Mouse (Mus musculus) regulatory T cell (primary cell): ENCODE results near the gene Hoxb7.

Source experiments
- in situ Hi-C: fragments of 300-600 bp; cut with MboI, MseI; formaldehyde crosslinking; loops from one replicate; pipeline ENCODE4 v1.15.1; 2025; ENCODE audit warnings: high pct_unique_total_duplicates

Gene Hoxb7

GRCm38 (mm10) chr11:96328605-96329004 lies 42.2 kb downstream of the Hoxb7 start:
- in situ Hi-C loops: no loop called here

GRCm38 (mm10) chr11:96332105-96332504 lies 45.7 kb downstream of the Hoxb7 start:
- in situ Hi-C loops: no loop called here

- in situ Hi-C loops: no loop called here
These were observed 46.2 kb downstream of the Hoxb7 start for GRCm38 (mm10) chr11:96332618-96333032.

GRCm38 (mm10) chr11:96333241-96334001 lies 47.0 kb downstream of the Hoxb7 start:
- in situ Hi-C loops: no loop called here

- in situ Hi-C loops: no loop called here
These were observed 47.6 kb downstream of the Hoxb7 start for GRCm38 (mm10) chr11:96334002-96334364.

- in situ Hi-C loops: no loop called here
These were observed 48.6 kb downstream of the Hoxb7 start for GRCm38 (mm10) chr11:96334998-96335397.

GRCm38 (mm10) chr11:96336597-96336996 lies 50.2 kb downstream of the Hoxb7 start:
- in situ Hi-C loops: no loop called here

- in situ Hi-C loops: no loop called here
These were observed 50.6 kb downstream of the Hoxb7 start for GRCm38 (mm10) chr11:96337026-96337425.

GRCm38 (mm10) chr11:96338957-96339855 lies 52.8 kb downstream of the Hoxb7 start:
- in situ Hi-C loops: no loop called here
